Mouse (Mus musculus) liver, embryonic 14.5 days (tissue): ENCODE data around the gene Kirrel3.

Source experiments
- CTCF ChIP-seq: IDR thresholded peaks from 2 replicates; pipeline ENCODE4 v1.5.1; 2016; ENCODE audit warnings: antibody characterized with exemption, low read depth, control low read depth
- EP300 ChIP-seq: IDR thresholded peaks from 2 replicates; pipeline ENCODE4 v1.6.1; 2016; ENCODE audit warnings: antibody characterized with exemption, low read depth

- TF ChIP-seq CTCF (no peak), EP300 (no peak)
Measured at GRCm38 (mm10) chr9:35058186-35058585, 572.5 kb downstream of the Kirrel3 start.
